Mouse (Mus musculus) brain, embryonic 14.5 days (tissue): ENCODE data around the gene Krt222. TPM values are rescaled to one million over a fixed set of nuclear protein-coding genes. Genes with fewer than 3 reads are reported as not detected.
A peak's percentile ranks its signal among the peaks of the same experiment; 100 is the strongest.

ENCODE experiments used
- DNase-seq: peaks from one replicate; pipeline ENCODE4 v3.0.0-alpha.2; 2011; ENCODE audit warnings: low read depth
- CTCF ChIP-seq: fragments of 200-500 bp; IDR thresholded peaks from 2 replicates; pipeline ENCODE4 v1.5.1; 2012; ENCODE audit warnings: inconsistent platforms, mild to moderate bottlenecking, moderate library complexity, borderline replicate concordance; ENCODE audit not compliant: insufficient read depth, insufficient read length; ENCODE audit errors: extremely low read depth
- POLR2A ChIP-seq: fragments of 200-500 bp; IDR thresholded peaks from 2 replicates; pipeline ENCODE4 v1.6.1; 2012; ENCODE audit warnings: mild to moderate bottlenecking, inconsistent platforms, borderline replicate concordance; ENCODE audit not compliant: poor library complexity, insufficient read depth, insufficient read length, severe bottlenecking; ENCODE audit errors: extremely low read depth
- polyA plus RNA-seq: library from polyadenylated mRNA; depleted of rRNA; stranded (reverse); fragments of >200 nt; gene quantifications from 2 replicates; pipeline ENCODE4 v1.2.3, GENCODE M21; 2012; rRNA removed

Krt222 gene
- polyA plus RNA-seq, 1 experiment, result 2.9 TPM

- DNase-seq, result peak; percentile 42
Measured at GRCm38 (mm10) chr11:99206954-99207353, 36.9 kb downstream of the Krt222 start.

DNA sequence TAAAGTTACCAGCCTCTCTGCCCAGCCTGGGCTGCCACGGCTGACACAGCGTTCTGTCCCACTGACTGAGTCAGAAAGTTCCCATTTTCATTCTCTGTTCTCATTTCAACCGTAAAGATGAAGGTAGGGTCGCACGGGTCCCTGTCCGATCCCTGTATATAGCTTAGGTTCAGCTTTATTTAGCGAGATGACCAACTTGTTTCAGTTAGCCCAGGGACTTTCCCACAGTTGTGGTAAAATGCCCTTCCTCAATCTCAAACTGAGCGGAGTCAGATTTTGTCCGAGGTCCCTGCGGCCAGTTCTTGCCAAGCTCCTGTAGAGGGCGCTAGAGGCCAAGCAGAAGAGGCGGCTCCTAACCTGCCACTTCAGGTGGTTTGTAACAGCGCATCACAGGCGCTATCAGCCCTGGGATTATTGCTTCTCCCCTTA is 54.7 kb downstream of the Krt222 start:
- DNase-seq, result peak; percentile 61
- TF ChIP-seq POLR2A, result no peak
- peak; percentile 79 for TF ChIP-seq CTCF

More at GRCm38 (mm10) chr11:99206954-99207353, 36.9 kb downstream of the Krt222 start:
- TF ChIP-seq CTCF (peak; percentile 63), POLR2A (no peak)

DNA sequence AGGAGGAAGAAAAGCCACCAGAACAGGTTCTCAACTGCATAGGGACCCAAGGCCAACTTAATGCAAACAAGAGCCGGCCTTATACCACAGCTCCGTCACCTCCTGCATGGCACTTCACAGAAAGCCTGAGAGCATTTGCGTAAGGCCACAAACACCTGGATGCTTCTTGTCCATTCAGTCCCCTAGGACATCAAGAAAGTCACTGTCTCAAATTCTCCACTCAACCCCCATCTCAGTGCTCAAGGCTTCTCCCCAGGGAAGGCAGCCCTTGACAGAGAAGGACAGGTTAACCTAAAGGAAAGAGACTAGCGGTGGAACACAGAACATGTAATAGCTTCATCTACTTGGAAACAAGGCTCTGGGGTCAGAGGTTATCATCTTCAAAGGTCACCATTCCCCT is 56.5 kb downstream of the Krt222 start:
- no peak for TF ChIP-seq CTCF
- TF ChIP-seq POLR2A, result no peak
- DNase-seq, result no peak

- TF ChIP-seq POLR2A (no peak), CTCF (no peak)
- DNase-seq, result no peak
Measured at GRCm38 (mm10) chr11:99186836-99187235, 57.0 kb downstream of the Krt222 start.

Other genes with a start within 250 kb of the Krt222 start
- gene Top2a, start 219.9 kb downstream of the Krt222 start, polyA plus RNA-seq, result 57.3 and 70.1 TPM in 2 replicates
- 119 and 145 TPM in 2 replicates for gene Igfbp4, start 202.8 kb downstream of the Krt222 start, polyA plus RNA-seq
- gene Tns4, start 154.8 kb downstream of the Krt222 start, polyA plus RNA-seq, result 0.08 and 0.16 TPM in 2 replicates
- gene Ccr7, start 89.0 kb downstream of the Krt222 start, polyA plus RNA-seq, result 0.07 TPM in 1 of 2 replicates, not detected in the other
- gene Smarce1, start 13.1 kb downstream of the Krt222 start, polyA plus RNA-seq, result 162 and 270 TPM in 2 replicates
- gene Krt24, start 41.2 kb upstream of the Krt222 start, polyA plus RNA-seq, result 0.08 TPM in 1 of 2 replicates, not detected in the other
- 0.04 and 0.05 TPM in 2 replicates for gene Krt25, start 78.9 kb upstream of the Krt222 start, polyA plus RNA-seq
- 0.06 and 0.08 TPM in 2 replicates for gene Krt26, start 93.9 kb upstream of the Krt222 start, polyA plus RNA-seq
- gene Krt27, start 107.0 kb upstream of the Krt222 start, polyA plus RNA-seq, result 0.05 TPM in 1 of 2 replicates, not detected in the other
- 0.23 and 0.25 TPM in 2 replicates for gene Krt28, start 130.8 kb upstream of the Krt222 start, polyA plus RNA-seq
- gene Krt10, start 145.3 kb upstream of the Krt222 start, polyA plus RNA-seq, result 11.9 and 20.0 TPM in 2 replicates
- gene Krt12, start 178.2 kb upstream of the Krt222 start, polyA plus RNA-seq, result 0.04 and 0.05 TPM in 2 replicates
- gene Krt20, start 194.1 kb upstream of the Krt222 start, polyA plus RNA-seq, result 0.14 TPM in 1 of 2 replicates, not detected in the other
- gene Krt23, start 249.1 kb upstream of the Krt222 start, polyA plus RNA-seq, result 0.08 TPM in 1 of 2 replicates, not detected in the other